Mouse (Mus musculus) adrenal gland, adult 8-10 months (tissue): ENCODE measurements around the gene Prdm1. TPM values are rescaled to one million over a fixed set of nuclear protein-coding genes. Genes with fewer than 3 reads are reported as not detected.

Source experiments
- DNase-seq: peaks from one replicate; pipeline ENCODE4 v3.0.0; 2022
- total RNA-seq, 4 experiments: library from RNA; stranded (reverse); gene quantifications; 2 replicates each; pipeline ENCODE4 v1.2.4; 2022

Prdm1 gene
- total RNA-seq, 4 experiments from 2014 or later: 2.2 to 7.7 (median 5.6) TPM

GRCm38 (mm10) chr10:44418901-44419300, 109.4 kb downstream of the Prdm1 start:
- peak; percentile 77 for DNase-seq

GRCm38 (mm10) chr10:44415576-44415975, 112.7 kb downstream of the Prdm1 start:
- peak; percentile 51 for DNase-seq

- DNase-seq: no peak
Measured at GRCm38 (mm10) chr10:44409958-44410357, 118.3 kb downstream of the Prdm1 start.

- DNase-seq: no peak
Measured at GRCm38 (mm10) chr10:44409054-44409453, 119.2 kb downstream of the Prdm1 start.

GRCm38 (mm10) chr10:44403415-44403814, 124.9 kb downstream of the Prdm1 start:
- DNase-seq: no peak

GRCm38 (mm10) chr10:44401600-44401999, 126.7 kb downstream of the Prdm1 start:
- DNase-seq: no peak

- DNase-seq: no peak
Measured at GRCm38 (mm10) chr10:44400602-44401001, 127.7 kb downstream of the Prdm1 start.

GRCm38 (mm10) chr10:44400119-44400518, 128.2 kb downstream of the Prdm1 start:
- DNase-seq: no peak

- DNase-seq: no peak
Measured at GRCm38 (mm10) chr10:44392855-44393254, 135.4 kb downstream of the Prdm1 start.

- DNase-seq: no peak
Measured at GRCm38 (mm10) chr10:44391509-44392290, 136.6 kb downstream of the Prdm1 start.

GRCm38 (mm10) chr10:44390286-44390685, 138.0 kb downstream of the Prdm1 start:
- DNase-seq: no peak

GRCm38 (mm10) chr10:44388706-44389233, 139.5 kb downstream of the Prdm1 start:
- DNase-seq: no peak
